Mouse (Mus musculus) heart, postnatal 0 days (tissue): ENCODE measurements at regions not wholly inside any gene's neighbourhood (a gene's known extent, or its start where the extent isn't known, plus 50 kb on each side); places are given as distances from the start of the nearest gene placed in this dataset.

Source experiments
- ATAC-seq: fragments of 200-750 bp; cut with Nextera tagmentation; 2 replicates; pipeline ENCODE4 v1.8.0; 2017; ENCODE audit warnings: low read depth, moderate number of reproducible peaks, moderate library complexity; ENCODE audit not compliant: insufficient read depth
- DNase-seq: peaks from one replicate; pipeline ENCODE4 v3.0.0-alpha.2; 2016; ENCODE audit warnings: low spot score
- H3K27ac ChIP-seq: fragments of 300-500 bp; sonication (generic); 2 replicates; pipeline ENCODE4 v1.5.1; 2014; ENCODE audit warnings: low read depth, mild to moderate bottlenecking
- H3K27me3 ChIP-seq: fragments of 300-500 bp; sonication (generic); 2 replicates; pipeline ENCODE4 v1.6.1; 2014; ENCODE audit warnings: low read length, mixed read lengths; ENCODE audit not compliant: control insufficient read depth, insufficient read depth
- H3K36me3 ChIP-seq: fragments of 300-500 bp; sonication (generic); replicated peaks from 2 replicates; pipeline ENCODE4 v1.6.1; 2014; ENCODE audit warnings: low read length, mixed read lengths; ENCODE audit not compliant: control insufficient read depth, insufficient read depth
- H3K4me1 ChIP-seq: fragments of 300-500 bp; sonication (generic); 2 replicates; pipeline ENCODE4 v1.6.1; 2014; ENCODE audit warnings: antibody characterized with exemption; ENCODE audit not compliant: control insufficient read depth, insufficient read depth
- H3K4me2 ChIP-seq: fragments of 300-500 bp; sonication (generic); 2 replicates; pipeline ENCODE4 v1.6.1; 2014; ENCODE audit warnings: low read depth, mild to moderate bottlenecking, low read length, moderate library complexity
- H3K4me3 ChIP-seq: fragments of 300-500 bp; sonication (generic); 2 replicates; pipeline ENCODE4 v1.5.1; 2014; ENCODE audit warnings: low read depth, low read length
- H3K9ac ChIP-seq: fragments of 300-500 bp; sonication (generic); replicated peaks from 2 replicates; pipeline ENCODE4 v1.6.1; 2014; ENCODE audit warnings: low read depth, low read length, mixed read lengths
- H3K9me3 ChIP-seq: fragments of 300-500 bp; sonication (generic); replicated peaks from 2 replicates; pipeline ENCODE4 v1.6.1; 2016; ENCODE audit warnings: low read length; ENCODE audit not compliant: control insufficient read depth
- CTCF ChIP-seq: IDR thresholded peaks from 2 replicates; pipeline ENCODE4 v1.5.1; 2016; ENCODE audit warnings: antibody characterized with exemption, control low read depth, low read depth
- EP300 ChIP-seq: IDR thresholded peaks from 2 replicates; pipeline ENCODE4 v1.6.1; 2016; ENCODE audit warnings: antibody characterized with exemption, low read depth
- WGBS: fragments of 180-500 bp; shearing (Covaris S2); extraction: QIAGEN DNeasy Blood & Tissue Kit; methylation state at CpG from one replicate; pipeline ENCODE4 v1.1.7; 2014; 5-methylcytosine and 5-hydroxymethylcytosine counted together

DNA sequence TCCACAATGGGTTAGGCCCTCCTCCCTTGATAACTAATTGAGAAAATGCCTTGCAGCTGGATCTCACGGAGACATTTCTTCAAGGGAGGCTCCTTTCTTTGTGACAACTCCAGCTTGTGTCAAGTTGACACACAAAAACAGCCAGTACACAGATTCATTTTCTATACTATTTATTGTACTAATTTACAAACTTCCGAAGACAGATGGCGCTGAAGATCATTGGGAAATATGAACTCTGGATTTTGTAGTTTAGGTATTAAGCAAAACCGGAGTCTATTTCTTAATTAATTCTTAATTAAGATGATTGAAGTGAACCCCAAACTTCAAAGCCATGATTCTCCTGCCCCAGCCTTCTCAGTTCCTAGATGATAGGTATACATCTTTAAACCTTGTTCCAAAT, 977.2 kb downstream of the Stpg2 start:
- H3K4me2 ChIP-seq, result no peak overlapping the region
- no peaks in the 10 kb centered on the region for H3K4me1 ChIP-seq
- no peaks in the 10 kb centered on the region for H3K36me3 ChIP-seq
- ATAC-seq, result no peak
- H3K9ac ChIP-seq, result no peak overlapping the region
- H3K9me3 ChIP-seq, result no peaks in the 10 kb centered on the region
- DNase-seq, result no peak
- TF ChIP-seq EP300 (no peak), CTCF (no peak)
- WGBS, result 77% methylated on average over 4 of the region's 4 CpGs
- no peak overlapping the region for H3K27ac ChIP-seq
- no peak overlapping the region for H3K4me3 ChIP-seq
- no peaks in the 10 kb centered on the region for H3K27me3 ChIP-seq

DNA sequence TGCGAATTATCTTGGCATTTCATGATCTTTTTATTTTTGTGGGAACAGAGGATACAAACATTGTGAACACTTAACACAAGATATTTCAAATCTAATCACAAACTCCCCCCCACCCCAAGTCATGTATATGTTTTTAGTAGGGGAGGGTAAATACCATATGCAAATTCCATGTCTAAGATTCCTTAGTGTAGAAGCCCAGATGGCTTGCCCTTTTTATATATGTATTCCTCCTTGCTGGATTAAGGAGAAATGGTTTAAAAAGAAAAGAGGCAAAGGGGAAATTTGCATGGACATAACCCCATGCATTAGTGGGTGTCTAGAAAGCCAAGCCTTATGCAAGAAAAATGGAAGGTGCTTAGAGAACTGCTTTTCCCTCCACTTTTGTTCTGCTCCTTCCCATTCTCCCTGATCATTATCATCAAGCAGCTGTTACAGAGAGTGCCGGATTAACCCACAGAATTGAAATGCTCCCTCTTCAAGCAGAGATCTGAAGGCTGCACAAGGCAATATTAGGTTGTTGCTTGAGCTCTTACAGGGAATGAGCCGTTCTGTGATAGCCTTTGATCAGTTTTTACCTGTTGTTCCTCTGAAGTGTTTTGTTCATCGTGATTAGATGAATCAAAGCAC, 979.5 kb downstream of the Stpg2 start:
- WGBS, result 60% methylated on average over 4 of the region's 4 CpGs
- Histone ChIP-seq H3K9ac (no peak overlapping the region), H3K4me3 (no peak overlapping the region), H3K4me2 (no peak overlapping the region), H3K27ac (no peak overlapping the region), H3K9me3 (no peaks in the 10 kb centered on the region), H3K36me3 (no peaks in the 10 kb centered on the region), H3K4me1 (no peaks in the 10 kb centered on the region), H3K27me3 (no peaks in the 10 kb centered on the region)
- DNase-seq, result no peak
- ATAC-seq, result no peak
- TF ChIP-seq CTCF (no peak), EP300 (no peak)

DNA sequence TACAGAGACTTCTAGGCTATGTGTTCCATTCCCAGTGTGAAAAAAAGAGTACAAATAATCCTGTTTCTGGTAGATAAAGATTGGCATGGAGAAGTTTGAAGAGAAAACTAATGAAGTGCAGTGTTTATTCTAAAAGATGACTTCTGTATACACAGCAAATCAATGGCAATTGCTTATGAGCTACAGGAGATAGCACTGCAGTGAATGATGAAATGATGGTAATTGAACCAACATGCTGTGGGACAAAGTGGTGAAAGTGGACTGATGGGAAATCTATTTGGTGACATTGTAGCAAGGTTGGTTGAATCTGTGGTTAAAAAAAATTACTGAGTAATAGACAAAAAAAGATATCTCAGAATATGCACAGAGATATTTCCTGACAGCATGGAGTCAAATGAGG, 1000.4 kb downstream of the Stpg2 start:
- no peak for DNase-seq
- Histone ChIP-seq H3K9ac (no peak overlapping the region), H3K36me3 (no peaks in the 10 kb centered on the region), H3K9me3 (no peaks in the 10 kb centered on the region), H3K27me3 (no peaks in the 10 kb centered on the region), H3K27ac (no peak overlapping the region), H3K4me1 (no peaks in the 10 kb centered on the region), H3K4me2 (no peak overlapping the region), H3K4me3 (no peak overlapping the region)
- TF ChIP-seq EP300 (no peak), CTCF (no peak)
- no peak for ATAC-seq

DNA sequence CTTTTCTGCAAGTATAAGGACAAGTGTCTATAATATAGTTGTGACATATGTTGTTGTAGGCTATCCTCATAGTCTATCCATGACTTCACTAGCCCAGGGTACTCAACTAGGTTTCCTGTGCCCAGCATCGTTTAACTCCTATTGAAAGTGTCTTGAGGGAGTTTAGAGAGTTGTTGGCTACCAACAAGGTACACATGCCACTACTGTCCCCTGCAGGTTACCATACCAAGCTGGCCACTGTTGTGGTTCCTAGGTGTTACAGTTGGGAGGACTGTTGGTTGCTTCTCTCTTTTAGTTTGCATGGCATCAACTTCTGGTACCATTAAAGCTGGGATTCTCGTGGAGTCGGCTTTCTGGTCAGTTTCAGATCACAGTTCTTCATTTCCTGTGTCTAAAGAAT, 990.7 kb downstream of the Pdha2 start:
- WGBS, result 67% methylated on average over 3 of the region's 3 CpGs
- H3K36me3 ChIP-seq, result no peaks in the 10 kb centered on the region
- H3K27me3 ChIP-seq, result no peaks in the 10 kb centered on the region
- DNase-seq (no peak), ATAC-seq (no peak)
- no peak overlapping the region for H3K4me2 ChIP-seq
- no peak overlapping the region for H3K4me3 ChIP-seq
- TF ChIP-seq EP300 (no peak), CTCF (no peak)
- no peaks in the 10 kb centered on the region for H3K9me3 ChIP-seq
- no peak overlapping the region for H3K27ac ChIP-seq
- no peak overlapping the region for H3K9ac ChIP-seq
- no peaks in the 10 kb centered on the region for H3K4me1 ChIP-seq

DNA sequence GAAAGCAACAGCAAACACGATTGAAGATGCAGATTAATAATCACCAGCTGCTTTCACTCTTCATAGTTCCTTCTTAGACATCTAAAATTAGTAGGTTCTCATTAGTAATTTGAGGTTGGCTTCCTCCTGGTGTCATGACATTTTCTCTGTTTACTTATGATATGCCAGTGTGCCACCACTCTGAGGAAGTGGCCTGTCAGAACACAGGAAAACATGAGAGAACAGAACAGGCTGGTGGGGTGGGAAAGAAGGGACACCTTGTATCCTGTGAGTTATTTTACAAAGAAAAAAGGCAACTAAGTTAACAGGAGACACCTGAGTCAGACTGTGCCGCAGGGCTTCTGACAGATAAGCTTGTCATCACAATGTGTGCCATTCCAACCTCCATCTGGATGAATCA, 981.4 kb downstream of the Pdha2 start:
- no peaks in the 10 kb centered on the region for H3K4me1 ChIP-seq
- H3K4me3 ChIP-seq, result no peak overlapping the region
- DNase-seq (no peak), ATAC-seq (no peak)
- TF ChIP-seq CTCF, result no peak
- no peak for TF ChIP-seq EP300
- 33% methylated on average over 2 of the region's 2 CpGs for WGBS
- no peaks in the 10 kb centered on the region for H3K36me3 ChIP-seq
- no peaks in the 10 kb centered on the region for H3K27me3 ChIP-seq
- no peak overlapping the region for H3K9ac ChIP-seq
- H3K27ac ChIP-seq, result no peak overlapping the region
- no peaks in the 10 kb centered on the region for H3K9me3 ChIP-seq
- no peak overlapping the region for H3K4me2 ChIP-seq

DNA sequence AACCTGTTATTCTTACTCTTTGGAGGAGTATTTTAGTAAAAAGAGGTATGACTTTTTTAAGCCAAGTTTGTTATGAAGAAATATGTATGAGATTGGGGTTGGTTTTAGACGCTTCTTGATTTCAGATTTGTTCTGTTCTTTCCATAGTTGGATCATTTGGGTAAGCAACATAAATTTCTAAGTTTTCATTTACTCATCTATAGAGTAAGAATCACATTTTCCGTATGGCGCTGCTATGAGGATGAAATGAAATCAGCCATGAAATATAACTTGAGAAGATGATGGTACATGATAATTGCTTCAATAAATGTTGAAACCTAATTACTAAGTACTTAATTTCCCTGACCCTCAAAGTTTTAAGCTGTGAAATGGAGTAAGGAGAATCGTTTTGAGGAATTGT, 979.0 kb downstream of the Pdha2 start:
- no peaks in the 10 kb centered on the region for H3K27me3 ChIP-seq
- no peak for ATAC-seq
- H3K4me1 ChIP-seq, result no peaks in the 10 kb centered on the region
- no peak overlapping the region for H3K9ac ChIP-seq
- H3K4me3 ChIP-seq, result no peak overlapping the region
- H3K36me3 ChIP-seq, result no peaks in the 10 kb centered on the region
- no peak overlapping the region for H3K27ac ChIP-seq
- no peak for TF ChIP-seq EP300
- H3K9me3 ChIP-seq, result no peaks in the 10 kb centered on the region
- no peak overlapping the region for H3K4me2 ChIP-seq
- 69% methylated on average over 4 of the region's 4 CpGs for WGBS
- no peak for DNase-seq
